Mouse (Mus musculus) lung, postnatal 0 days (tissue): ENCODE measurements around the gene Gm20479. TPM values are rescaled to one million over a fixed set of nuclear protein-coding genes. Genes with fewer than 3 reads are reported as not detected.
A peak's percentile ranks its signal among the peaks of the same experiment; 100 is the strongest.

Source experiments
- ATAC-seq: fragments of 200-750 bp; cut with Nextera tagmentation; 2 replicates; pipeline ENCODE4 v1.8.0; 2017; ENCODE audit warnings: moderate library complexity
- DNase-seq: peaks from one replicate; pipeline ENCODE4 v3.0.0-alpha.2; 2016; ENCODE audit warnings: low spot score
- H3K27ac ChIP-seq: fragments of 300-500 bp; sonication (generic); 2 replicates; pipeline ENCODE4 v1.5.1; 2014; ENCODE audit warnings: antibody characterized with exemption, mild to moderate bottlenecking, low read length, mixed read lengths
- H3K27me3 ChIP-seq: fragments of 300-500 bp; sonication (generic); replicated peaks from 2 replicates; pipeline ENCODE4 v1.6.1; 2014; ENCODE audit warnings: low read length, mixed read lengths; ENCODE audit not compliant: insufficient read depth
- H3K36me3 ChIP-seq: fragments of 300-500 bp; sonication (generic); 2 replicates; pipeline ENCODE4 v1.6.1; 2014; ENCODE audit warnings: low read length, mixed read lengths; ENCODE audit not compliant: insufficient read depth
- H3K4me1 ChIP-seq: fragments of 300-500 bp; sonication (generic); 2 replicates; pipeline ENCODE4 v1.6.1; 2014; ENCODE audit warnings: antibody characterized with exemption, low read depth, low read length, mixed read lengths; ENCODE audit not compliant: insufficient read depth
- H3K4me2 ChIP-seq: fragments of 300-500 bp; sonication (generic); replicated peaks from 2 replicates; pipeline ENCODE4 v1.6.1; 2014; ENCODE audit warnings: low read depth, mild to moderate bottlenecking, low read length, moderate library complexity, mixed read lengths
- H3K4me3 ChIP-seq: fragments of 300-500 bp; sonication (generic); 2 replicates; pipeline ENCODE4 v1.5.1; 2014; ENCODE audit warnings: low read depth, low read length
- H3K9ac ChIP-seq: fragments of 300-500 bp; sonication (generic); replicated peaks from 2 replicates; pipeline ENCODE4 v1.6.1; 2014; ENCODE audit warnings: low read depth, mild to moderate bottlenecking
- H3K9me3 ChIP-seq: fragments of 300-500 bp; sonication (generic); 2 replicates; pipeline ENCODE4 v1.6.1; 2016; ENCODE audit warnings: low read length, mixed read lengths
- CTCF ChIP-seq: IDR thresholded peaks from 2 replicates; pipeline ENCODE4 v1.5.1; 2016; ENCODE audit warnings: antibody characterized with exemption, mild to moderate bottlenecking
- EP300 ChIP-seq: IDR thresholded peaks from 2 replicates; pipeline ENCODE4 v1.6.1; 2016; ENCODE audit warnings: antibody characterized with exemption, mild to moderate bottlenecking, control low read depth
- WGBS: fragments of 180-500 bp; shearing (Covaris S2); extraction: QIAGEN DNeasy Blood & Tissue Kit; methylation state at CpG from one replicate; pipeline ENCODE4 v1.1.7; 2014; 5-methylcytosine and 5-hydroxymethylcytosine counted together
- polyA plus RNA-seq: library from polyadenylated mRNA; unstranded; fragments of >200 nt; fragmentation: Nextera tagmentation; extraction: Ambion mirVana; gene quantifications from 2 replicates; pipeline ENCODE4 v1.2.1, GENCODE M21; 2015

Gm20479 gene
- polyA plus RNA-seq, 1 experiment from 2014 or later: not detected

- no peaks in the 10 kb centered on the region for H3K27me3 ChIP-seq
- H3K9ac ChIP-seq: no peak overlapping the region
- peak overlapping the region; percentile 62; the same call in 1 of the 2 replicates for H3K27ac ChIP-seq
- H3K4me2 ChIP-seq: peak overlapping the region; percentile 87
- peak overlapping the region; percentile 51; the same call in 1 of the 2 replicates for H3K4me3 ChIP-seq
- 27% methylated on average over 17 of the region's 17 CpGs for WGBS
- DNase-seq: no peak
- no peak for ATAC-seq
- TF ChIP-seq EP300: no peak
- no peaks in the 10 kb centered on the region for H3K36me3 ChIP-seq
- H3K4me1 ChIP-seq: peaks cover 18% of the 10 kb centered on the region
- no peaks in the 10 kb centered on the region for H3K9me3 ChIP-seq
These were observed 27.2 kb downstream of the Gm20479 start for GRCm38 (mm10) chr7:27329981-27330380.

GRCm38 (mm10) chr7:27329326-27329947, 27.8 kb downstream of the Gm20479 start:
- no peak for TF ChIP-seq EP300
- TF ChIP-seq CTCF: peak; percentile 85
- Histone ChIP-seq H3K9ac (no peak overlapping the region), H3K36me3 (no peaks in the 10 kb centered on the region), H3K4me3 (peak overlapping the region; percentile 12; the same call in 1 of the 2 replicates), H3K27ac (no peak overlapping the region), H3K4me2 (peak overlapping the region; percentile 87), H3K4me1 (peaks cover 18% of the 10 kb centered on the region), H3K27me3 (no peaks in the 10 kb centered on the region), H3K9me3 (no peaks in the 10 kb centered on the region)
- DNase-seq: peak; percentile 87
- whole genome bisulfite sequencing: 6% methylated on average over 45 of the region's 45 CpGs
- ATAC-seq: peak; percentile 7; the same call in 1 of the 2 replicates

DNA sequence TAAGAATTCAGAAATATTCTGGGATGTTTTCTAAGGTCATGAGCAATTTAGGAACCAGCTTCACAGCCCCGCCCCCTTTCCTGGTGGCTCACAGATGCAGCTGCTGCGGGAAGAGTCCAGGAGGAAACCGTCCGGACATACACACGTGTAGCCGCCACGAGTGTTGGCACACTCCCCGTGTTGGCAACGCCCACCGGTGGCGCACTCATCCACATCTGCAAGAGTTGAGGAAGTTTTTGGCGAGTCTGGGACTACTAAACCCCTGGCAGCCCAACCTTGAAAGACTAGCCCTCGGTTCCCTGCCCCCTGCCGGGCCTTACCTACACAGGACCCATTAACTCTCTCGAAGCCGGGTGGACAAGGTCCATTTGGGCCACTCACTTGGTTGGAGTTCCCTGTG, 28.6 kb downstream of the Gm20479 start:
- H3K27me3 ChIP-seq: no peaks in the 10 kb centered on the region
- H3K27ac ChIP-seq: no peak overlapping the region
- no peak for ATAC-seq
- no peak overlapping the region for H3K4me3 ChIP-seq
- H3K36me3 ChIP-seq: no peaks in the 10 kb centered on the region
- H3K9ac ChIP-seq: no peak overlapping the region
- WGBS: 31% methylated on average over 16 of the region's 16 CpGs
- H3K9me3 ChIP-seq: no peaks in the 10 kb centered on the region
- no peak overlapping the region for H3K4me2 ChIP-seq
- H3K4me1 ChIP-seq: peaks cover 18% of the 10 kb centered on the region
- DNase-seq: no peak
- TF ChIP-seq CTCF: no peak; the same call in 1 of the 2 replicates
- no peak for TF ChIP-seq EP300

GRCm38 (mm10) chr7:27328161-27328560, 29.1 kb downstream of the Gm20479 start:
- Histone ChIP-seq H3K36me3 (no peaks in the 10 kb centered on the region), H3K4me1 (peaks cover 18% of the 10 kb centered on the region), H3K4me2 (no peak overlapping the region), H3K4me3 (no peak overlapping the region), H3K9me3 (no peaks in the 10 kb centered on the region), H3K9ac (no peak overlapping the region), H3K27ac (no peak overlapping the region), H3K27me3 (no peaks in the 10 kb centered on the region)
- WGBS: 78% methylated on average over 11 of the region's 11 CpGs
- DNase-seq (no peak), ATAC-seq (no peak)
- TF ChIP-seq CTCF (no peak), EP300 (no peak)

- 95% methylated on average over 8 of the region's 8 CpGs for WGBS
- TF ChIP-seq EP300 (no peak), CTCF (no peak)
These were observed 29.7 kb downstream of the Gm20479 start for GRCm38 (mm10) chr7:27327500-27327899.

DNA sequence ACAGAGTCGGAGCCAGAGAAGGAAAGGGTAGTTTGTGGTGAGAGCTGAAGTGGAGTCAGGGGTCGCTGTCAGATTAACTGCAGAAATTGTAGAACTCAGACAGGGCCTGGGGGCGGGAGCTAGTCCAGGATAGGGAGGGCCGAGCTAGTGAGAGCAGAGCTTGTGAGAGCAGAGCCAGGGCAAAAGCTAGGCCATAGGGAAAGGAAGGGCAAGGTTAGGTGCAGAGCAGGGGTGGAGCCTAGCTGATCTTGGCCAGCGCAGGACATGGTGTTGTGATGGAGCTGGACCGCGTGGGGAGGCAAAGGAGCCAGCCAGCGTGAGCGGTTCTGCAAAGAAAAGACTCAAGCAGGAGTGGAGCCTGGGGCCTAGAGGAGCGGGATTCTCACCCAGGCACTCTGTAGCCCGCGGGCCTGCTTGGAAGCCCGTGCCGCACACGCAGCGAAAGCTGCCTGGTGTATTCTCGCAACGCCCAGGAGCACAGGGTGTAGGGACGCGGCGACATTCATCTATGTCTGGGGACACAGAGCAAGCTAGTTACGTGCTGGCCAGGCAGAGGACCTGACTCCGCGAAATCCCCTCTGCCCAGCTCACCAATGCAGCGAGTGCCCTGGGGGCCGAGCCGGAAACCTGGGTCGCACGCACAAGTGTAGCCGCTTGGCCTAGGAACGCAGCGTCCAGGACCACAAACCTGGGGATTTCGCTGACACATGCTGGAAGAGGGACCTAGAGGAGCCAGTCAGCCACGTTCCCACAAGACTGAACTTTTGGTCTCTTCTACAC, 30.9 kb downstream of the Gm20479 start:
- Histone ChIP-seq H3K4me3 (0 out of 2 replicates have a peak overlapping the region, but pooled peaks have one; percentile 21), H3K27me3 (no peaks in the 10 kb centered on the region), H3K4me2 (peak overlapping the region; percentile 51), H3K36me3 (no peaks in the 10 kb centered on the region), H3K27ac (0 out of 2 replicates have a peak overlapping the region, but pooled peaks have one; percentile 3), H3K9me3 (no peaks in the 10 kb centered on the region), H3K4me1 (peaks cover 12% of the 10 kb centered on the region), H3K9ac (peak overlapping the region; percentile 13; the same call in 1 of the 2 replicates)
- no peak for DNase-seq
- WGBS: 58% methylated on average over 34 of the region's 34 CpGs
- no peak for ATAC-seq
- TF ChIP-seq CTCF (no peak), EP300 (no peak)

More at GRCm38 (mm10) chr7:27327500-27327899, 29.7 kb downstream of the Gm20479 start:
- DNase-seq (no peak), ATAC-seq (no peak)
- no peak overlapping the region for H3K27ac ChIP-seq
- H3K27me3 ChIP-seq: no peaks in the 10 kb centered on the region
- no peaks in the 10 kb centered on the region for H3K9me3 ChIP-seq
- H3K9ac ChIP-seq: no peak overlapping the region
- peaks cover 18% of the 10 kb centered on the region for H3K4me1 ChIP-seq
- no peaks in the 10 kb centered on the region for H3K36me3 ChIP-seq
- no peak overlapping the region for H3K4me2 ChIP-seq
- no peak overlapping the region for H3K4me3 ChIP-seq
